Mouse (Mus musculus): ENCODE measurements at regions not wholly inside any gene's neighbourhood (a gene's known extent, or its start where the extent isn't known, plus 50 kb on each side); places are given as distances from the start of the nearest gene placed in this dataset.
A peak's percentile ranks its signal among the peaks of the same experiment; 100 is the strongest.

DNA sequence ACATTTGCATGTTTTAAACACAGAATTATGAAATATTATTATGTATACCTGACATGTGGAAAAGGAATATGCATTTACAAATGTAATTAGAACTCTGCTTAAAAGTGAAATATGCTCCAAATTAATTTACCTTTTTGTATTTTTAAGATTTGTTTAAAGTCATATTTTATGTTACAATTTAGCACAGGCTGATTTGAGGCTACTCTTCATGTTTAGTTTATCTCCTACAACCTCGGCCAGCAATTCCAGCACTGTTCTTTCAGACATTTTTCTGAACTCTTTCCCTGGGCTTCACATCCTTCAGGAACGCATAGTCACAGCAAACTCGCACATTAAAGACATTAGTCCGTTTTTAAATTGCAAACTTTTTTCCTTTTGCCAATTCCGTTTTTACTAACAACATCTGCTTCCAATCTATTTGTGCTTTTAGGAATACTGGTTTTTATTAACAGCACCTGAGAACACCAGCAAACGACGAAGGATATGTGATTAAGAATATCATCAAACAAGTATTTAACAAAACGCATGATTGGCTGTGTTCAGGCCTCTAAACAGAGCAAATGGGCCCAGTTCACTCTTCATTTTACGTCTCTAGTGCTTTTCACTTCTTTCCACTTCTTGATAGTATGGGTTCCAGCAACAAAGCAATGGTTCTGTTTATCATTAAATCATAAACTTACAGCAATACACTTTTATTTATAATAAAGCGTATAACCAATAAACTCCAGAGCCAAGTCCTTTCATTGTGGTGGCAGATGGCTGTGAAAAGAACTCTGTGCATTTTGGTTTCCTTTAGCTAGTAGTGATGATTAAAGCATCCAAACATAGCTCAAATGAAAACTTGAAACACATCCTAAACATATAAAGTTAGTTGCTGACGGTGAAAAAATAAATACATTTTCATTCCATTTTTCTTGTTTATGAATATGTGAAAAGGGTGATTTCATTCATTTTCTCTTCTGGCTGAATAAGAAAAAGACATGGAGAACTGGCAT lies 251.3 kb upstream of the Nfe2l3 start:
- DNase-seq: no peak

- no peak for DNase-seq
Observed at GRCm38 (mm10) chr6:51181905-51182304, 250.6 kb upstream of the Nfe2l3 start.

DNA sequence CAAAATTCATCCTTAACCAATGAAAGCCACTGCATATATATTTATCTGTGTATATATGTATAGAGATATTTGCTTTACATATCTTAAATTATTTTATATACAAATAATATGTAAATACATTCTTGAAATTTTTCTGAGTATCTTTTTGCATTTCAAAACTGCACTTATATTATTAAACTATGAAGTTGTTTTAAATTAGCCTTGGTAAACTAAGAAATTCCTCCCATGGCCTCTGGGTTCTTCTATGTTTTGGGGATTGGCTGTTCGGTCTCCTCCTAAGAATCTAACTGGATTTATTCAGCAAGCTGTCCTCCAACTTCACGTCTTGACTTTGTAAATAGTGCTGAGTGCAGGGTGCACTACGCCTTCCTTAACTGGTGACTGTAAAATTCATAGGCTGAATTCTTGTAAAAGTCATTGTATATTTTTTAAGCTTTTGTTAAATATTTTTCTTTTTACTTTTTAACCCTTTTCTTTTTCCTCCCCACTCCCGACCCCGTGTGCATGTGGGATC lies 249.6 kb upstream of the Nfe2l3 start:
- DNase-seq: no peak

- DNase-seq: no peak
Observed at GRCm38 (mm10) chr6:51183576-51184420, 248.7 kb upstream of the Nfe2l3 start.

DNA sequence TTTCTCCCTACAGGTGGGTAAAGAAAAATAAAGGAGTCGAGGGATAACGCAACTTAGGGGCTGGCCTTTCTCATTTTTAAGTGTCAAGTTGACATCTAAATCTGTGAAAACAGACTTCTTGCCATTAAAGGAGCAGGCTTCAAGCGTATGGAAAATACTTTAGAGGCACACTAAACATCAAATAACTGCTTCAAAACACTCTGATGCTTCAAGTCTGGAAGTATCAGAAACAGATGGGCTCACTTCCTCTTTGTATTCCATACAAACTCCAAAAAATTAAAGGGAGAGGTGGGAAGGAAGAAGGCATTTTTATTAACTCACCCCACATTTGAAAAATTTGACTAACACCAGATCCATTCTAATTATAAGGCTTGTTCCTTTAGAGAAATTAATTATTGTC lies 248.0 kb upstream of the Nfe2l3 start:
- no peak for DNase-seq

GRCm38 (mm10) chr6:51185201-51185600 lies 247.3 kb upstream of the Nfe2l3 start:
- DNase-seq: no peak

- no peak for DNase-seq
Observed at GRCm38 (mm10) chr6:51189173-51189572, 243.3 kb upstream of the Nfe2l3 start.

GRCm38 (mm10) chr6:51192826-51193225 lies 239.6 kb upstream of the Nfe2l3 start:
- DNase-seq: no peak

DNA sequence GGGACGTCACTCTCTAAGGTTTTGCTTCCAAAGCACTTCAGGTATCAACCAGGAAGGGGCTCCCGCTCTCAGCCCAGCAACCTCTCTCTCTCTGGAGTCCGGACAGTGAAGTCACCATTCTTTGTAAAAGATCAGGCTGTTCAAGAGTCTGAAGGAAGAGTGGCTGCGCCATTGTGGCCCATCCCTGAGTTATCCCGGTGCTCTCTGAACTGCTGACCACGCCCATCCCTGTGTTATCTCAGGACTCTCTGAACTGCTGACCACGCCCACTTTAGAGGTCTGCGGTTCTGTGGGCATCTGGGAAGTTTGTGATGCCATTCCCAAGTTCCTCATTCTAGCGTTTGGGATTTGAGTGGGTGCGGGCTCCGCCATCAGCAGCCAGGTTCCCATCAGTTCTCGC lies 239.1 kb upstream of the Nfe2l3 start:
- DNase-seq: no peak

DNA sequence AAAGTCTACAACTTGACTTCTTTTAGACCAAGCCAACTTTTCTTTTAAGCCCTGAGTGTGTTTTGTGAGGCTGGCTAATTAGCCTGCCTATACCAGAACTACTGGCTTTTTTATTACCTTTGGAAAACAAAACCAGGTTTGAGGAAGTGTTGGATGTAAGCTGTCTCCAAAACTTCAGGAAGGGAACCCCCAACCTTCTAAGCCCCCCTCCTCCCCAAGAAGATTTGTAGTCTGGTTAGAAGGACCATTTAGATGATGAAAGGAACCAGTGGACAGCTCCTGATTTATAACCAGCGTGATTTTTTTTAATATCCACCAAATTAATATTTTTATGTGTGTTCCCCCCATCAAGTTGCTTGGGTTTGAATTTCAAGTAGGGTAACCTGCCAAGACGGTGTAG lies 236.1 kb upstream of the Nfe2l3 start:
- DNase-seq: no peak

- no peak for DNase-seq
Observed at GRCm38 (mm10) chr6:51197000-51197774, 235.3 kb upstream of the Nfe2l3 start.

DNA sequence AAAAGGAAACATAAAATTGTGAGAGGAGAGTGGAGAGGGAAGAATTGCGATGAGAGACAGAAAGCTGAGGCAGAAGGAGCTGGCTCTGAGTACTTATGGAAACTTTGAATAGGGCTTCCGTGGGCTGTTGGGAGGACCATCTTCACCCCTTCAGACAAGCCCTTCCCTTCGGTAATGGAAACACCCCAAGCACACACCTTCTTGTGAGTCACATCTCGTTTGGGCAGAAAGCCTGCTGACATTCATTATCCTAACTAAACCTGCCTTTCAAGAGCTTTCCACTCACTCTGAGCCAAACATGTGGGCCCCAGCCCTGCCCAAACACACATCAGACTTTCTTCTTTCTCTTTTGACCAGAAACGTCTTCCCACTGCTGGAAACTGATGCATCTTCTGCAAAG lies 232.3 kb upstream of the Nfe2l3 start:
- DNase-seq: no peak

GRCm38 (mm10) chr6:51200837-51201236 lies 231.6 kb upstream of the Nfe2l3 start:
- DNase-seq: no peak

- DNase-seq: no peak
Observed at GRCm38 (mm10) chr6:51204306-51204705, 228.2 kb upstream of the Nfe2l3 start.

- no peak for DNase-seq
Observed at GRCm38 (mm10) chr6:51205411-51205810, 227.1 kb upstream of the Nfe2l3 start.

GRCm38 (mm10) chr6:51206712-51207505 lies 225.6 kb upstream of the Nfe2l3 start:
- peak; percentile 64 to 65 for DNase-seq

DNA sequence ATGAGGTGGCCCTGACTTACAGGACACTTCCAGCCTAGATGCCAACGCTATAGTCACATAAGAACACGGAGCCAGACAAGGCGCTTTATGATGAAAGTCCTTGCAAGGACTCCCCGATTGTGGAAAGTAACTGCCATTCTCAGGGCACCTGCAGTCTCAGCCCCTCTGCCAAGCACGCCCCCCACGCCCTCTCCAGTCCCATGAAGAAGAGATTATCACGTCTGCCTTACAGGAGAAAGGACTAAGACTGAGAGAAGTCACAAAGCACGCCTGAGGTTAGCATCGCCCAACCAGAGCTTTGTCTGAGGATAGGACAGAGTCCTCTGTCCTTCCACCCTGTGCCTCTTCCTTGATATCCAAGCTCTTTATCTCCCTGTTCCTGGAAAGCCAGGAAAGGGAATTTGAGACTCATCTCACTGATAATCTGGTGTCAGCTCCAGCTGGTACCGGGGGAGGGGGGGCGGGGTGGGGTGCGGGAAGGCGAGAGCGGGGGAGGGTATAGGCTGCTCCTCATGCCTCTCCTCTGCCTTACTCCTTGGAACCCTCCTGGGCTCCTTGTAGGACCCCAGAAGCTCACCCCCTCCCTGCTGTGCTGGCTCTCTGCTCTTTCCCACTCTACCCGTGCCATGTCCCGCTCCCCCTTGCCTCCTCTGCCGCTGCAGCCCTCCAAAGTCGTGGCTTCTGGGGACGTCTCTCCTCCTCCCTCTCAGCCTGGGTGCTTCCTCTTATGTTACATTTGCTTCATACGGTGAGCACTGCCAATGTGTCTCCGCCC lies 224.7 kb upstream of the Nfe2l3 start:
- no peak for DNase-seq

DNA sequence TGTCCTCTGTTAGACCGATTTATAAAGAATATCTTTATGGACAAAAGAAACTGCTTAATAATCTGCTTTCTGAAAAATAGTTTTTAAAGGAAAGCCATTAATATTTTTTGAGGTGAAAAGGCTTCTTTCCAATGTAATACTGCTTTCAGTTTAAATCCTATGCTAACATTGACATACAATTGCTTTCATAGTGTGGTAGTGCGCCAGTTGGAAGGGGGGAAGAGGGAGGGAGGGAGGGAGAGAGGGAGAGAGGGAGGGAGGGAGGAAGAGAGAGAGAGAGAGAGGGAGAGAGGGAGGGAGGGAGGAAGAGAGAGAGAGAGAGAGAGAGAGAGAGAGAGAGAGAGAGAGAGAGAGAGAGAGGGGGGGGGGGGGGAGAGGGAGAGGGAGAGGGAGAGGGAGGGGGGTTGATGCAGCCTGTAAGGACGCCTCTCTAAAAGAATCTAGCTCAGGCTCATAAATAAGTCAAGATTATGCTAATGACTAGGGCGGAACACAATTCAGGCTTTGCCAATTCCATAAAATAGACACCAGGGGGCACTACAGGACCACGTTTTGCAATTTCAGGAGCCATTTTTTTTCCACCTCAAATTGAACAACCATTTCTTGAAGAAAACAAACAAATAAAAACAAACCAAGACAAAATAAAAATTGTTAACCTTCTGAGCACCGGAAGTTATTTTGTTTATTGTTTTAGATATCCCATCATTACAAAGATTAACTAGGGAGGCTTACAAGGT lies 223.6 kb upstream of the Nfe2l3 start:
- DNase-seq: peak; percentile 43 to 54

GRCm38 (mm10) chr6:51211418-51211817 lies 221.1 kb upstream of the Nfe2l3 start:
- peak in 1 of 2 experiments; percentile 41 for DNase-seq

GRCm38 (mm10) chr6:51212216-51212615 lies 220.3 kb upstream of the Nfe2l3 start:
- no peak for DNase-seq

All from adrenal gland, postnatal 36 days (tissue).